Mouse (Mus musculus) CD8-positive naive resting alpha-beta T cell, adult 2 months (primary cell): ENCODE data around the gene Smim24.

Experiments used
- DNase-seq, 2 experiments: peaks; one replicate each; pipeline ENCODE4 v3.0.0; 2022; ENCODE audit warnings: low read depth in 2 of 2, low spot score in 2 of 2

Smim24 gene

DNA sequence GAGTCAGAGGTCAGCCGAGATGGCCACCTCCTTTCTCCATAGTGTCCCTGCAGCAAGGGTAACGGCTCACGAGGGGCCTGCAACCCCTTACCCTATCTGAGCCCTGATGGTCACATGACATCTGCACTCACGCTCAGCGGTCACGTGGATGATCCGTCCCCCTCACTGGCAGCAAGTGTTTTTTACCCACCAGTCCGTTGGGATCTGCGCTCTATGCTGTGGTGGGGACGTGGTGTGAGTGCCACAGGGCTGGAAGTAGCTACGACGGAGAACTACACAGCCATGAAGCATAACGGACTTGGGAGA, 15.5 kb downstream of the Smim24 start:
- no peak for DNase-seq

DNA sequence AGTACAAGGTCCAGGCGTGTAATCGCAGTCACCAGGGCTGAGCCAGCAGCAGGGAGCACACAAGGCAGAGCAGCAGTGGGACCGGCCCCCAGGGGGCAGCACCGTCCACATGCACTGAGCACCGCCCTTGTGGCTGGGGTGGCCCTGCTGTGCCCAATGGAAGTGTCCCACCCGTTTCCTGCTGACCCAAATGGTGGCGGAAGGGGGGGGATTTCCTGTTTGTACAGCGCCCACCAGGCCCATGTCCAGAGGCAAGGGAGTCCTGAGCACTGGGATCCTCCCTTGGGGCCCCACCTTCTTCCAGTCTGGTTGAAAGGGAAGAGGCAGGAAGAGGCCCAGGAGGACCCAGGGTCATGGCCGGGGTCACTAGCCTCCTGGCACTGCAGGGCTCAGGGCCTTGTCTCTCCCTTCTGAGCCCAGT, 16.0 kb downstream of the Smim24 start:
- peak; percentile 42 to 60 for DNase-seq

DNA sequence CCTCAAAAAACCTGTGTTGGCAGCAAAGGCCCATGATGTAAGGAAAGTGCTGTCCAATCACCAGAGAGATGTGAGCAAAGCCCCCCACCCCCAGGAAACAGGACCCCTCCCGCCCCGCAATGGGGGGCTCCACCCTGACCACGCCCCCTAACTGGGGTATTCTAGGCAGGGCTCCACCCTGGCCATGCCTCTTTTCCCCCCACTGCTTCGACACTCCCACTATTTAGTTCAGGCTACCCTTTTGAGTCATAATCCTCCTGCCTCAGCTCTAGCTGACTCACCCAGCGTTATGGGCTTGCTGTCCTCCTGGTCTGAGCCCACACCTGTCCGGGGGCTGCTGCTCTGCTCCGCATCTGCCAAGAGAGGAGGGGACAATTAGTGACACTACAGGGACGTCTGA, 16.5 kb downstream of the Smim24 start:
- no peak for DNase-seq

DNA sequence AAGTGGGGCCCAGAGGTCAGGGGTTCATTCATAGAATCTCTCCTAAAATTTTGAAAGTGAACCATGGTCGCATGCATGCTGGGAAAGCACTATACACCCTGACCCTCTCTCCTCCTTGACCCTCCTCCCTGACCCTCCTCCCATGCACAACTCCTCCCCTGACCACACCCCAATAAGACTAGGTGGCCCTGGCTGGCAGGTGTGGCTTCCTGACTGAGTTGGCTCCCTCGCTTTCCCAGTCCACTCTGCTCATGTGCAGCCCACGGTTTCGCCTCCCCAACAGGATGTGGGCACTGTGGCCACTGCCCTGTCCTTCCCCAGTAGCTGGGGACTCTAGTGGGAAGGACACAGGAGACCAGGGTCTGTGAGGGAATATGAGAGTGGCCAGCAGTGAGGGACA, 17.5 kb downstream of the Smim24 start:
- DNase-seq, result no peak

DNA sequence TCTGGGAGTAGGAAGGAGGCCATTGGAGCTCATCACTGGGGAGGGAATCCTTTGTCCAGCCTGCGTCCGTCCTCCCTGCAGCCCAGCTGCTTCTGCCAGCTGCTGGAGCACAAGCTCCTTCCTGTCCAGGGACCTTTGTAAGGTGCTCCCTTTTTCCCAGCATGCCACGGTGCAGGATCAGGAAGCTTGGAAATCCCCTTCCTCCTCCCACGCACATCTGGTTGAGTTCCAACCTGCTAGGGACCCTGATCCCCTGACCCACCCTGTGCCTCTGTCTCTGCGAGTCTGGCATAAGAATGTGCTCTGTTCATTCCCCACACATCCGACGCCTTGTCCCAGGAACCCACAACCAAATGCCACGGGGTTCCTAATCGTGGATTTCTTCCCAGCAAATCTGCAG, 18.1 kb downstream of the Smim24 start:
- no peak for DNase-seq

DNA sequence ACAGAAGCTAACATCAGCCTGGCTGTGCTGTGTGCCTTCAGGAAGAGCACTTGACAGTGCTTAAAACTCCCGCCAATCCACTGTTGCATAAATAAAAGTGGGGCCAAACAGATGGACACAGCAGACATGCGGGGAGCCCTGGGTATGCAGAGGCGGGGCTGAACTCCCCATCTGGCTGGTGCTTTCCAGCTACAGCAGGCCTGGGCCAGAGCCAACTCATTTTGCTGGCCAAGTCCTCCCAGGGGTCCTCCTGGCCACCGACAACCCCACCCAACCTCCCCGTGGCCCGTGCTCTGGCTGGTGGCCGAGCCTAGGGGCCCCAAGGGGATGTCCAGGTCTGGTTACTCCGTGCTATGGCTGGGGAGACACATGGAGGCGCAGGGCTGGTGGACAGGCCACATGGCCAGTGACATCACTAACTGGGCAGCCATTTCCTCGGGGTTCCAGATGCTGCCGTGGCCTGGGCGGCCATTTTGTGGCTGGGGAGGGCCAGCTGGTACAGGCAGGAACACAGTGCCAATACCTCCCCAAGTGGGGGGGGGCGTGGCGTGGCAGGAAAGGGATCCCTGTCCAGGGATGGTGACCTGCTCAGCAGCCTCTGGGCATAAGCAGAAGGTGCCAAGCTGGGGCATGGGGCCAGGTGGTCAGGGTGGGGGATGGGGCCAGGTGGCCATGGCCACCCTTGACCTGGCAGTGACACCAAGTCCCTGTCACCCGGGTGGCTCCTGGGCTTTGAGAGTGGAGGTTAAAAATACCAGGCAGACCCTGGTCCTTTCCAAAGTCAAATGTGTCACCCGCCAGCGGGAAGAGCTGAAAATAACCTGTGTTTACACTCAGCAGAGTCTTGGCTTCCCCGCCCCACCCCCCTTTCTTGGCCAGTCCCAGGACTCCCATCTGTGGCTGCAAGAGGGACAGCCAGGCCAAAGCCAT, 18.9 kb downstream of the Smim24 start:
- no peak for DNase-seq

DNA sequence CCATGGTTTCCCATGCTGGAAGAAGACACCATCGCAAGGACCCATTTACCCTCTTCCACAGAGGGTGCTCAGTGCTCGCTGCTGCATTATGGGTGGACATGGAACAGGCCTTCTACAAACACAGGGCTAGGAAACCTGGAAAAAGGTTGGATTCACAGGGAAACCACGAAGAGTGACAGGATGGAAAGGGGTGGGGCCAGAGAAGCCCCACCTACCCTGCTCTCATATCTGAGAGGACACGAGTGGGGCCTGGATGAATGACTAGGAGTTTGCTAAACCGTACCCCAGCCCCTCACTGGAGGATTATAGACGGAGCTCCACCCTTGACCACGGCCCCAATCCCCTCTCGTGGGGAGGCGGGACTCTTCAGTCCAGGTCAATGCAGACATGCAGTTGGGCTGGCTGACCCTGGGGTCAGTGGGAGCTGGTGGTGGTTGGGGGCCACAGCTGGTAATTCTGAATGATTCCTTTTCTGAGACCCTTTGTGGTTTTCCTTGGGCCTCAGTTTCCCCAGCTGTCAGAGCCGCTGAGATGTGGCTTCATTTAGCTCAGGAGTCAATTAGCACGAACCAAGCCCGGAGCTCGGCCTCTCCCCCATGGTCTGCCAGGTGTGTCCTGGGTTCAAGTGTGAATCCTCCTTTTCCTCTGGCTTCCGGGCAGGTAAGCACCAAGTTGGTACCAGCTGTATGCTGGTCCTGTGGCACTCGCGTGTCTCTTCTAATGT, 19.9 kb downstream of the Smim24 start:
- no peak for DNase-seq

DNA sequence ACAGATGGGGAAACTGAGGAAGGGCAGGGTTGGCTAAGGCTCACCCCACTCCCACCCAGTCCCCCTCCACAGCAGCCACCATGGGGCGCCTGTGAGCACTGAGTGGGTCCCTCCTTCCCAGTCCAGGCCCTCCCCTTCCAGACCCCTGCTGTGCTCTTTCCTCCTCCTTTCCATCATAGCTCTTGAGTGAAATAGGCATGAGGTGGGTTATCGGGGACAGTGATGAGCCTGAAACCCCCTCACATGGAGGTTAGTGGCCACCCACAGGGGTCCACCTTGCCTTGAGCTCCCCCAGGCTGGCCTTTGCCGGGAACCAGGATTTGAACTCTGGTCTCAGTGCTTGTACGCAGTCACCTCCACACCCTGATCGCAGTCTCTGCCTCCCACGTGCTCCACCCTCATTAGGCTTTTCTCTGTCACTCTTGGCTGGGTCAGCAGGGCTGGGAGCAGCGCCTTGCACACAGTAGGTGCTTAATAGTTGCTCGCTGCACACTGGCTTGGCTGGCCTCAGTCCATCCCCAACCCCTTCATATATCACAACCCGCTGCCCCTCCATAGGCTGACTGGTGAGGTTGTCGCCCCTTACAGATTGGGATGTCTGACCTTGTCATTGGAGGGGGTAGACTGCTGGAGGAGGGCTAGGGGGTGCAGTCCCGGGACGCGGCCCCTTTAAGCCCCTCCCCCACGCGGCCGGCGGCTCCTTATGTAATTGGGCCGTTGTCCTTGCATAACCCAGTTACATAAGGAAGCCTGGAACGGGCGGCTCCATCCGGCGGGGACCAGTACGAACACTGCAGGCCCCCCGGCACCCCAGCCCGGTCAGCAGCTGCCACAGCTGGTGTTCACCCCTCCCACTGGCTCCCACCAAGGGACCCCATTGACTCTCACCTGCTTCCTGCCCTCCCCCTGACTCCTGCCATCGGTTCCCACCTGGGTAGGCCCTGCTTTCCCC, 20.7 kb downstream of the Smim24 start:
- DNase-seq, result no peak

DNA sequence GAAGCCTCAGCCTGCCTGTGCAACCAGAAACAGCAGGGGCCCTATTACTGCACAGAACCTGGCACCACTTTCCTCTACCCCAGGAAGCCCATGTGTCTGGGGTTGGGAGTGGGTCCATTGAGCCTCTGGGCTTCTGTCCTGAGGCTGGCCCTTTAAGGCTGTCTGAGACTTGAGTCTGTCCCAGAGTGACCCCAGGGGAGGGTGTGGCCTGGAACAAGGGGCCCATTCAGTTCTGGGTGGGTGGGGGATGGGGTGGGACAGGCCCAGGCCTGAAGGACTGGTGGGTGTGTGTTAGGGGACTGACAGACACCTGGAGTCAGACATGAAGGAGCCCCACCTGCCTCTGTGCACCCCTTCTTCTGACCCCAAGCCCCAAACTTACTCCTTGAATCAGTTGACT, 21.8 kb downstream of the Smim24 start:
- no peak for DNase-seq

DNA sequence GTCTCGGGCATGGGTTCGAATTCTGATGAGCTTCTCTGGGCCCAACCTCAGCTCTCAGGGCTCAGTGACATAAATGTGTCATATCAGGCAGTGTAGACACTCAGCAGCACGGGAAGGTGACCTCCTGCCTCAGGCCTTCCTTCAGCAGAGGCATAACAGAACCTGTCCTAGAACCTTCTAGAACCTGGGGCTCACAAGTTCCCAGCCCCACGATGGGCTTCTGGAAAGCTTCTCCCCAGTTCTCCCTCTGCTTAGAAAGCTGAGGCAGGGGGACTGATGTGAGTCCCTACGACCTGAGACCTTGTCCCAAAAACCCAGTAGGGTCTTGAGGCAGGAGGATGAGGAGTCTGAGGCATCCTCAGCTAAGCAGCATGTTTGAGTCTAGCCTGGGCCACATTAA, 22.3 kb downstream of the Smim24 start:
- no peak for DNase-seq

DNA sequence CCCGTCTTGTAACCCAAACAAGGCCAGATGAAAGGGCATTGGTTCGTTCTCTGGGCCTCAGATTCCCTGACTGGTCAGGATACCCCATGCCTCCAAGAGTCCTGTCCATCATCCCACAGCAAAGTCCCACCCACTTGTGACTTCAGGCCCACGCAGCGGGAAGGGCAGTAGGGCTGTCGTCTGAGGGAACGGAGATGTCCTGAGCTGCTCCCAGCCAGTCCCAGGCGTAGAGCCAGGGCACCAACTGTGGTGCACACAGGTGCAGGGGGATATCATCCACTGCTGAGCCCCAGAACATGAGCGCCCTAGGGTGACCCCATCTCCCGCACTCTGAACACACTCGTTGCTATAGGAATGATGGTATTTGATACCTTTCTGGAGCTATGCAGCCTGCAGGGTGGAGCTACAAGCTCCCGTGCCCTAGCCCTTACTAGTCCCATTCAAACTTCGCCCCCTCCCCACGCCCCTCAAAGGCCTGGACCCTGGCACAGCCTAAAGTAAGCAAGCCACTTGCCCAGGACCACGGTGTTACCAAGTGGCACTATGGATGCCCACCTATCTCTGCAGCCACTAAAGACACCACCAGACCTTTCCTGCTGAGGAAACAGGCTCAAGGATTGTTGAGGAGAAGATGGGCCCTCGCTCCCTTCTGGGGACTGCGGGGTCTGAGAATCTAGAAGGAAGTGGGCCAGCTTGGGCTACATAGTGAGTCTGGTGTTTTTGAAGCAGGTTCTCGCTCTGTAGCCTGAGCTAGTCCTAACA, 22.9 kb downstream of the Smim24 start:
- DNase-seq, result no peak

DNA sequence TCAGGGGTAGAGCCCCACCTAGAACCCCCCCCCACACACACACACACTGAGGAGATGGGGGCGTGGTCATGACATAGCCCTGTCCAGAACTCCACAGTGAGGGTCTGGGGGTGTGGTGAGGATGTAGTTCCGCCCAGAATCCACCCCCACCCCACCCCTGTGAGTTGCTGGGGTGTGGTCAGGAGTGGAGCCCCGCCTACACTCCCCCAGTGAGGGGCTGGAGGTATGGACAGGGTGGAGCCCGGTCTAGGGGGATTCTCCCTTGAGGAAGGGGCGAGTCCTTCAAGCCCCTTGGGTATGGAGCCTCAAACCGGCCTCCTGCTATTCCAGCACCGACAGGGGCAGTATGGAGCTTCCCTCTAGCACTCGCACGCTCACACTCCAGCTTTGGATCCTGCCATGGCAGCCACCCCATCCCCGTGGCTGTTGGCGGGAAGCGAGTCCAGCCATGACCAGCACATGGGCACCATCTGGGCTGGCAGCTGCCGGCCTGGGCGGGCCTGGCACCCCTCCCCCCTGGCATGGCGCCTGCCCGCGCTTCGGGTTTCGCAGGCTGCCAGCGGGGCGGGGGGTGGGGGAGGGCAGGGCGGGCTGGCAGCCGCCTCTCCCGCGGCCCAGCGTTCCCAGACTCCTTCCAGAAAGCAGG, 23.9 kb downstream of the Smim24 start:
- no peak for DNase-seq

DNA sequence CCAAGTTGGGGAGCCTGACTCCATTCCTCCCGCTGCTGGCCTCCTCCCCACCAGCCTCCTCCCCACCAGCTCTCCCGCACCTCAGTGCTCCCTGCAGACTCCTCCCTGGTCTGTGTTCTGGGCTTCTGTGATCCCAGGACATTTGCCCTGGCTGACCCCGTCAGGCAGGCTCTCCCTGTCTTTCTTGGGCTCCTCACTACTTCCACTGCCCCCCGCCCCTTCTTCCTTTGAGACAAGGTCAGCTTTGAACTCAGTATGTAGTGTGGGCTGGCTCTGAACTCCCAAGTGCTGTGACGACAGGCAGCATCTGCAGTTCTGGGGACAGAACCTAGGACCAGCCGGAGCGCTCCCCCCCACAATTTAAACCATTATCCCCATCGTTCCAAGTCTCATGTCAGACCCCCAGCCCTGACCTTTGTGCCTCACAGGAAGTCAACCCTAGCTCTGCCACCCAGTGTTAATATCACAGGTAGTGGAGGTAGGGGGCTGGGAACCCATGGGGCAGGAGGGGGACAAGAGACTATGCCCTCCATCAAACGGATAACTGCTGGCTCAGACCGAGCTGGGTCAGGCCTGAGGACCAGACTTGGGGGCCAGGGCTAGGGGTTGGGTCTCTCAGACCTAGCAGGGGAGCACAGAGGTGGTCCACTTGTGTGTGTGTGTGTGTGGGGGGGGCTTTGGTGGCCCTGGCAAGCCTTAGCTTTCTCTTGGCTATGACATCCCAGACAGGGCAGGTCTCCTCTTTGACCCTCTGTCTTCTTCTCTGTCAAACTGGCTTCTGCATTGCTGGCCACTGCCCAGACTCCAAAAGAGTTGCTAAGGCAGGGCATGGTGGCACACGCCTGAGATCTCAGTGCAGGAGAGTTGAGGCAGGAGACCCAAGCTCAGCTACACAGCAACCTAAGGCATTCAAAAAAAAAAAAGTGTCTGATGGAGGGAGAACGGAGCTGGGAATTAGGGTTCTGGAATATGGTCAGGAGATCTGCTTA, 24.7 kb downstream of the Smim24 start:
- no peak for DNase-seq

DNA sequence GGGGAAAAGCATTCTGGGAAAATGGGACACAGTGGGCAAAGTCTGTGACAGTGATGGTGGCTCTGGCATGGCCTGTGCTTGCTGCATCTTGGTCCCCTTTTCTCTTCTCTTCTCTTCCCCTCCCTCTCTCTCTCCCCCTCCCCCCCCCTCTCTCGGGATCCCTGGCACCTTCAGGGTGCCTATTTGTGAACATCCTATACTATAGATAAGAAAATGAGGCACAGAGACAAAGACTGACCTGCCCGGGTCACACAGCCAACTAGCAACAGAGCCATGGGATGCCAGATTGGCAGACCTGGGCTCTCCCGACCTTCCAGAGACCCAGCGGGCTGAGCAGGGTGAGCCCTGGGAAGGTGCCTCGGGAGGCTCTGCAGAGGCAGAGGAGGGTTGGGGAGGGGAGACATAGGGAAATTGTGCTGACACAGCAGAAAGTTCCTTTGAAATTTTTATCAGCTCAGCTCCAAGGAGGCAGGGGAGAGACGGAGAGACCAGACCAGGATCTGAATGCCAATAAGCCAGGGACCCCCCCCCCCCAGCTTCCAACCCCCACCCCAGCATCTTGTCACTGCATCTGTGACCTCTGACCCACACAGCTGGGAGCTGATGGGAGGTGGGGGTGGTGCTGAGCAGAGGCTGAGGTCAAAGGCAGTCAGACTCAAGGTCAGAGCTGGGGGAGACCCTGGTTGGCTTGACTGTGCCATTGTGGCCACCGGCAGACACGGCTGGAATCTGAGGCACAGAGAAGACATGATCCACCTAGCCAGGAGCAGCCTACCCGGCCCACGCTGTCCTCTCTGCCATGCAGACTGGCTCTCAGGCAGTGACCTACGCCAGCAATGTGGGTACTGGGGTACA, 25.6 kb downstream of the Smim24 start:
- no peak for DNase-seq

DNA sequence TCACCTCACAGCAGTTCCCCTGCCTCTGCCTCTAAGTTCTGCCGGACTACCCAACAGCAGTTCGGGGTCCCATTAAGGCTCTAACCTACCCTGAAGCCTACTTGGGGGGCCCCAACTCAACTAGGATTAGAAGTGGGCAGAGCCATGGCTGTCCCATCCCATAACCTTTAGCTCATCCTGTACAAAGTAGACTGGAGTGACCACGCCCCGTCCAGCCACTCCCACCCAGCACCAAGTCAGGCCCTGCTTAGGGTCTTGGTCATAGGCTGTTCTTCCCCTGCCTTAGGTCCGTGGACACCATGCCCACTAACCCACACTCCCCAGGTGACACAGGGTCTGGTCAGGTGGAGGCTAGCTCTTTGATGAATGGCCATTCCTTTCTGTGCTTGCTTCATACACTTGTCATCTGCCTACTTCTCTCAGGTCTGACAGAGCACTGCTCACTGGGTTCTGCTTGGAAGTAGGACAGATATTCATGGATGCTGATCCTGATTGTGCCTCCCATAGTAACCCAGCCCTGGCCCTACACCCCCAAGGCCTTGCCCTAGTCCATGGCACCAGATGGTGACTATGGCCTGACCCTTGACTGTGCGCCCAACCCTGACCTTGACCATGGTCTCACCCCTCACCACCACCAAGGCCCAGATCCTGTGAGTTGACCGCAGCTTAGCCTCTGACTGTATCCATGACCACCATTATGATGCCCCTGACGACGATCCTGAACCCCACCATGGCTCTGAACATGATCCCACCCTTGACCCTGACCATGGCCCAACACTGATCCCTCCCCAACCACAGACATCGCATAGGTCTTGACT, 26.5 kb downstream of the Smim24 start:
- DNase-seq, result no peak

DNA sequence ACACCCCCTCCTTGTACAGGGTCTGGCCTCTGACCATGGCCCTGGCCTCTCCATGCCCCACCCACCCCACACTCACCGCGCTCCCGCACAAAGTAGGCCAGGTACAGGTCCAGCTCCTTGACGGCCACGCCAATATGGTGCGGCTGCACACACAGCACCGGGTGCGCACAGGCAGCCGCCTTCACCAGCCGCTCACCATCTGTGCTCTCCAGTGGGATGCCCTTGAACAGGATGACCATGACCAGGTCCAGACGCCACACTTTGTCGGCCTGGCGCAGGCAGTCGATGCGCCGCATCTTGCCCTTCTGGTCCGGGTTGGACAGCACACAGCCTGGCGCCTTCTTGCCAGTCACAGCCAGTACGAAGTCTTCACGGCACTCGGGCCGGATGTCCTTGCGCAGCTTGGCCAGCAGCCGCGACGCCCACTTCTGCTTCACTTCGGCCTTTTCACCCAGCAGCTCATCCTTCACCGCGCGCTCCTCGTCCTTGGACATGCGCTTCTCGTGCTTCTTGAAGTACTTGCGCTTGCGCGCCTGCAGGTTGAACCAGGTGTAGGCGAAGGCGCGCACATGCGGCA, 27.4 kb downstream of the Smim24 start:
- no peak for DNase-seq
